Mouse (Mus musculus) heart, adult 2 months (tissue): ENCODE data around the gene Bmp7. TPM values are rescaled to one million over a fixed set of nuclear protein-coding genes. Genes with fewer than 3 reads are reported as not detected.

Source experiments
- DNase-seq, 2 experiments: peaks; one replicate each; pipeline ENCODE4 v3.0.0; 2021
- H3K27ac ChIP-seq: fragments of 200-600 bp; 2 replicates; pipeline ENCODE4 v1.8.1; 2022
- H3K27me3 ChIP-seq: fragments of 200-500 bp; 2 replicates; pipeline ENCODE4 v1.6.1; 2012; ENCODE audit warnings: mild to moderate bottlenecking, low read length, inconsistent platforms, mixed read lengths; ENCODE audit not compliant: control insufficient read depth, insufficient read depth
- H3K36me3 ChIP-seq: fragments of 200-500 bp; 2 replicates; pipeline ENCODE4 v1.6.1; 2012; ENCODE audit warnings: low read length, inconsistent platforms; ENCODE audit not compliant: control insufficient read depth, insufficient read depth
- H3K4me1 ChIP-seq: fragments of 200-500 bp; 2 replicates; pipeline ENCODE4 v1.6.1; 2011; ENCODE audit warnings: low read length; ENCODE audit not compliant: control insufficient read depth, insufficient read depth
- H3K4me3 ChIP-seq: fragments of 200-600 bp; 2 replicates; pipeline ENCODE4 v1.8.1; 2022
- H3K79me2 ChIP-seq: fragments of 200-500 bp; replicated peaks from 2 replicates; pipeline ENCODE4 v1.6.1; 2012; ENCODE audit warnings: mild to moderate bottlenecking, inconsistent platforms, low read length, moderate library complexity, mixed read lengths; ENCODE audit not compliant: control insufficient read depth, insufficient read depth
- H3K9ac ChIP-seq: fragments of 200-500 bp; 2 replicates; pipeline ENCODE4 v1.6.1; 2012; ENCODE audit warnings: low read depth, mild to moderate bottlenecking, control low read depth, inconsistent platforms, low read length, mixed read lengths
- CTCF ChIP-seq: fragments of 200-600 bp; IDR thresholded peaks from 2 replicates; pipeline ENCODE4 v1.8.1; 2022; ENCODE audit warnings: antibody characterized with exemption, mild to moderate bottlenecking, moderate library complexity
- EP300 ChIP-seq: fragments of 200-500 bp; IDR thresholded peaks from 2 replicates; pipeline ENCODE4 v1.6.1; 2011; ENCODE audit warnings: low read depth, low read length, control low read depth; ENCODE audit not compliant: insufficient read depth
- POLR2A ChIP-seq: fragments of 200-500 bp; IDR thresholded peaks from 2 replicates; pipeline ENCODE4 v1.6.1; 2011; ENCODE audit warnings: mild to moderate bottlenecking, low read depth, low read length, control low read depth; ENCODE audit not compliant: insufficient read depth
- WGBS: fragments of 180-500 bp; shearing (Covaris S2); methylation state at CpG from one replicate; pipeline ENCODE4 v1.1.7; 2018; 5-methylcytosine and 5-hydroxymethylcytosine counted together
- intact Hi-C: fragments of 180-260 bp; cut with DNase I; formaldehyde crosslinking; loops from one replicate; pipeline ENCODE4 v1.15.1; 2025
- polyA plus RNA-seq: library from polyadenylated mRNA; depleted of rRNA; stranded (reverse); fragments of >200 nt; gene quantifications from 2 replicates; pipeline ENCODE4 v1.2.3, GENCODE M21; 2012
- total RNA-seq, 2 experiments: library from RNA; stranded (reverse); gene quantifications; 2 replicates each; pipeline ENCODE4 v1.2.3; 2021

Gene Bmp7
- total and polyA plus RNA-seq, 3 experiments, result 0.86 to 2.1 (median 0.94) TPM

DNA sequence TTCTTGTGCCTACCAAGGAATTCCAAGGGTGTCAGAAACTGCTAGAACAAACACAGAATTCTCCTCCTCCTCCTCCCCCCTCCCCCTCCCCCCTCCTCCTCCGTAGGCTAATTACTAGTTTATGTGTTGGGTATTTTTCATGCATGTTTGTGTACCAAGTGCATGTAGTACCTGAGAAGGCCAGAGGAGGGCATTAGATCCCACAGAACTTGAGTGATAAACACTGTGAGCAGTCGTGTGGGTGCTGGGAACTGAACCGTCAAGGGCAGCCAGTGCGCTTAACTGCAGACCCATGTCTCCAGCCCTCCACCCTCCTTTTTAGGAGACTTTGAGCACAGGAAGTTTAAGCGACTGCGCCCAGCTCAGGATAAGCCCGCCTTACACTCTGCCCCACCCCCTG is 75.6 kb downstream of the Bmp7 start:
- TF ChIP-seq CTCF (no peak), POLR2A (no peak), EP300 (no peak)
- peaks cover 1% of the 10 kb centered on the region for H3K4me1 ChIP-seq
- H3K9ac ChIP-seq, result no peak overlapping the region
- no peaks in the 10 kb centered on the region for H3K79me2 ChIP-seq
- no peak overlapping the region for H3K4me3 ChIP-seq
- H3K36me3 ChIP-seq, result no peaks in the 10 kb centered on the region
- intact Hi-C loops, result no loop called here
- 96% methylated on average over 6 of the region's 7 CpGs for WGBS
- no peak for DNase-seq
- H3K27ac ChIP-seq, result no peak overlapping the region
- no peaks in the 10 kb centered on the region for H3K27me3 ChIP-seq

DNA sequence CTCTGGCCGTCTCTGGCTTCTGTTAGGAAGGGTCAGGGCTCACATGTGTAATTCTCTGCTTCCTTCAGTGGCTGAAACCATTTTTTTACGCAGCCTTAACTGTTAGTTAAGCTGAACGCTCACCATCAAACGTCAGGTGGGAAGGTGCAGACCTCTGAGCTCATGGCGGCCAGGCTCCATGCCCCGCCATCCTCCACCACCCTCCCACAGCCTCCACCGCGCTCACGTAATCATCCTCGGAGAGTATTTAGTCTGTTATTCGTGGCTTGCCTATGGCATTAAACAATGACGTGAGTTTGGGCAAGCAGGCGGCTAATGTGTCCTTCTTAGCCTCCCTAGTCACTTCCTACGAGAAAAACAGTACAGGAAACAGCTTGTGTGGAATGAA is 76.7 kb downstream of the Bmp7 start:
- intact Hi-C loops, result no loop called here
- Histone ChIP-seq H3K4me3 (peak overlapping the region; percentile 8; the same call in 1 of the 2 replicates), H3K27me3 (no peaks in the 10 kb centered on the region), H3K9ac (no peak overlapping the region), H3K27ac (no peak overlapping the region), H3K4me1 (peaks cover 1% of the 10 kb centered on the region), H3K36me3 (no peaks in the 10 kb centered on the region), H3K79me2 (no peaks in the 10 kb centered on the region)
- TF ChIP-seq POLR2A (no peak), EP300 (no peak), CTCF (no peak)
- 30% methylated on average over 14 of the region's 14 CpGs for WGBS
- DNase-seq, result no peak

DNA sequence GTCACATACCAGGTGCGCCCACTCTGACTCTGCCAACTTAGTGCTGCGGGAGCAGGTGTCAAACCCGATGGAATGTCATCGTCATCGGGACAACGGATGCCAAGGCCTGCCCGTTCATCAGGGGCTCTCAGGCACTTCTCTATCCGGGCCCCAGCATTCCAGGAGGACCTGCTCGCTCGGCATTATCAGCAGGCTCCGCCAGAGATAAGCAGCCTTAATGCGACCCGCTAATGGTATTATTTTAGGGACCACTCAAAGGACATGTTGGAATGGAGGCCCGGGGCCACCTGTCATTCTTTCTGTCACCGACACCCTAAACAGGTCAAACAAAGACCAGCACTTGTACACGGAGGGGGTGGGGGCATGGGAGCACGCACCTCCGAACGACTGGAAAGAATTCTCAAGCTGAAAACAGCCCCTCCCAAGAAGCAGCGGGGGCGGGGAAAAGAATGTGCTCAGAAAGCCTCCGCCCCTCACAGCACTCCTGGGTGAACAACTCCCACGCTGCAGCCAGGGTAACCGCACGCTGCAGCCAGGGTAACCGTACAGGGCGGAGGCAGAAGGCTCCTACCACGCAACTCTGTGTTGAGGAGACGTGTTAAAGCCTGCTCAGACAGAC is 77.2 kb downstream of the Bmp7 start:
- intact Hi-C loops, result no loop called here
- Histone ChIP-seq H3K79me2 (no peaks in the 10 kb centered on the region), H3K4me1 (peaks cover 1% of the 10 kb centered on the region), H3K9ac (no peak overlapping the region), H3K27me3 (no peaks in the 10 kb centered on the region), H3K36me3 (no peaks in the 10 kb centered on the region), H3K4me3 (peak overlapping the region; percentile 8; the same call in 1 of the 2 replicates), H3K27ac (no peak overlapping the region)
- TF ChIP-seq CTCF, result no peak
- no peak for TF ChIP-seq POLR2A
- no peak for TF ChIP-seq EP300
- peak; percentile 49 to 61 for DNase-seq
- WGBS, result 8% methylated on average over 29 of the region's 29 CpGs

DNA sequence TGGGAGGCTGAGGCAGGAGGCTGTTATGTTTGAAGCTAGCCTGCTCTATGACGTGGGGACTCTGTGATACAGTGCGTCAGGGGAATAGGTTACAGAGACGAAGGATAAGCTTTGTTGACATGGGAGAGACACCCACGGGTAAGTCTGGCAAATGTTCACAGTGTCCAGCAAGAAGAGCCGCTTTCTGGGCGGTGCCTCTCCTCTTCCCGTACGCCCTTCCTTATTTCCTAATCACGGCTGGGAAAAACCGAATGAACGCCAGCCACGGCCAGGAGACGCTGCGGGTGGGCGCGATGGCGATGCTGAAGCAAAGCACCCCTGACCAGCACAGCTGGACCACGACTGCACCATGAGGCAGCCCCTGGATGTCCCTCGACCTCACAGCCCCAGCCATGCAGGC is 77.7 kb downstream of the Bmp7 start:
- intact Hi-C loops, result no loop called here
- no peaks in the 10 kb centered on the region for H3K27me3 ChIP-seq
- no peak overlapping the region for H3K9ac ChIP-seq
- no peak overlapping the region for H3K27ac ChIP-seq
- H3K79me2 ChIP-seq, result no peaks in the 10 kb centered on the region
- H3K36me3 ChIP-seq, result no peaks in the 10 kb centered on the region
- WGBS, result 20% methylated on average over 19 of the region's 19 CpGs
- peaks cover 1% of the 10 kb centered on the region for H3K4me1 ChIP-seq
- DNase-seq, result no peak
- TF ChIP-seq CTCF (no peak), POLR2A (no peak), EP300 (no peak)
- no peak overlapping the region for H3K4me3 ChIP-seq

DNA sequence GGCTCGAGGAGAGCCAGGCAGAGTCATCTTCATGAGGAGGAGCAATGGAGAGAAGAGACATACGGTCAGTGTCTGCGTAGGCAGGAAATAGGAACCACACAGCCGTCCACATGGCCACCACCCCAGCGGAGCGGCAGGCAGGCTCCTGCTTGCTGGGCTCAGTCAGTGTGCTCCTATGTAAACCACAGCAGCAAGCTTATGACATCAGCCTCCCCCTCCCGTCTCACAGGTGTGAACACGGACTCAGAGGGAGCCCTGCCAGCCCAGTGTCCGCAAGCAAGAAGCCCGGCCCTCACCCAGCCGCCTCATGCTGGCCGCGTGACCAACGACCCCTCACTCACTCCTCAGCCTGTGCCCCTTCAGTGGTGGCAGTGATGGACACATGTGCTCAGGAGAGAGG is 78.5 kb downstream of the Bmp7 start:
- no peak for DNase-seq
- 62% methylated on average over 14 of the region's 14 CpGs for WGBS
- no peak overlapping the region for H3K9ac ChIP-seq
- H3K27me3 ChIP-seq, result no peaks in the 10 kb centered on the region
- H3K4me1 ChIP-seq, result peaks cover 1% of the 10 kb centered on the region
- no peak overlapping the region for H3K4me3 ChIP-seq
- H3K36me3 ChIP-seq, result no peaks in the 10 kb centered on the region
- no peak overlapping the region for H3K27ac ChIP-seq
- TF ChIP-seq CTCF, result no peak
- TF ChIP-seq POLR2A, result no peak
- no peak for TF ChIP-seq EP300
- H3K79me2 ChIP-seq, result no peaks in the 10 kb centered on the region
- intact Hi-C loops, result no loop called here

DNA sequence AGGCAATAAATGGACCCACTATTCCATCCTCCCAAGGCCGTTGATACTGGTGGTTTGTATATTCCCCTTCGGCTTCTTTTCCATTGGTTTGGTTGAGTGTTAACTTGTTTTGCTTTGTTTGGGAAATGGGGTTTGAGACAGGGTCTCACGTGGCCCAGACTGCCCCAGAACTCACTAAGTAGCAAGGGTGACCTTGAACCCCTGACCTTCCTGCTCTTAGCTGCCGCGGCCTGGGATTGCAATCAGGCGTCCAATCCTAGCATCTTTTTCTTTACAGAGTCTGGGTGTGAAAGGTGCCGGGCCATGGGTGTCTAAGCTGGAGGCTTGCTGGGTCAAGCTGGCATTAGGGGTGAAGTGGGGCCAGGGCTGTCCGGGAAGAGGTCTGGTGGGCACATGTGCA is 79.5 kb downstream of the Bmp7 start:
- H3K9ac ChIP-seq, result no peak overlapping the region
- no peak overlapping the region for H3K4me3 ChIP-seq
- H3K4me1 ChIP-seq, result peaks cover 1% of the 10 kb centered on the region
- no peaks in the 10 kb centered on the region for H3K27me3 ChIP-seq
- H3K36me3 ChIP-seq, result no peaks in the 10 kb centered on the region
- 90% methylated on average over 8 of the region's 8 CpGs for WGBS
- no peaks in the 10 kb centered on the region for H3K79me2 ChIP-seq
- intact Hi-C loops, result no loop called here
- no peak for TF ChIP-seq POLR2A
- TF ChIP-seq CTCF, result no peak
- no peak for TF ChIP-seq EP300
- no peak overlapping the region for H3K27ac ChIP-seq
- DNase-seq, result no peak
